Mouse (Mus musculus) lung, adult 2 months (tissue): ENCODE results near the gene Zfp605. TPM values are rescaled to one million over a fixed set of nuclear protein-coding genes. Genes with fewer than 3 reads are reported as not detected.
A peak's percentile ranks its signal among the peaks of the same experiment; 100 is the strongest.
"Not testable (repeated sequence)": the region's sequence is repeated elsewhere in the genome, so short reads cannot be mapped to it uniquely, and the experiment has no call there.

Experiments
- DNase-seq: peaks from one replicate; pipeline ENCODE4 v3.0.0; 2022
- H3K4me1 ChIP-seq: fragments of 200-500 bp; 2 replicates; pipeline ENCODE4 v1.6.1; 2011; ENCODE audit warnings: low read length; ENCODE audit not compliant: control insufficient read depth, insufficient read depth
- H3K4me3 ChIP-seq: fragments of 200-500 bp; replicated peaks from 2 replicates; pipeline ENCODE3; 2011; ENCODE audit warnings: low read depth, mild to moderate bottlenecking, control low read depth, low read length; ENCODE audit errors: extremely low read depth
- CTCF ChIP-seq: fragments of 200-500 bp; IDR thresholded peaks from 2 replicates; pipeline ENCODE4 v1.5.1; 2011; ENCODE audit warnings: mild to moderate bottlenecking, low read length, control low read depth; ENCODE audit not compliant: insufficient read depth
- POLR2A ChIP-seq: fragments of 200-500 bp; IDR thresholded peaks from 2 replicates; pipeline ENCODE4 v1.6.1; 2011; ENCODE audit warnings: low read depth, mild to moderate bottlenecking, control low read depth, low read length, borderline replicate concordance; ENCODE audit errors: extremely low read depth
- WGBS: fragments of 180-500 bp; shearing (Covaris S2); methylation state at CpG from one replicate; pipeline ENCODE4 v1.1.7; 2018; 5-methylcytosine and 5-hydroxymethylcytosine counted together
- polyA plus RNA-seq: library from polyadenylated mRNA; depleted of rRNA; stranded (reverse); fragments of >200 nt; gene quantifications from 2 replicates; pipeline ENCODE4 v1.2.3, GENCODE M21; 2012

Zfp605 gene
- polyA plus RNA-seq, 1 experiment: 0.56 TPM

- no peak for TF ChIP-seq POLR2A
- no peak for TF ChIP-seq CTCF
- Histone ChIP-seq H3K4me3 (peak overlapping the region; percentile 93), H3K4me1 (peaks cover 5% of the 10 kb centered on the region)
- no peak for DNase-seq
- WGBS: 21% methylated on average over 39 of the region's 41 CpGs
Measured at GRCm38 (mm10) chr5:110106901-110107564, 2.9 kb upstream of the Zfp605 start.

- peak; percentile 89 for DNase-seq
- Histone ChIP-seq H3K4me1 (peaks cover 3% of the 10 kb centered on the region; the same call in 1 of the 2 replicates), H3K4me3 (peak within 1 kb of the TSS; percentile 93)
- no peak for TF ChIP-seq CTCF
- TF ChIP-seq POLR2A: peak; percentile 78; the same call in 1 of the 2 replicates
- WGBS: under 1% methylated on average over 71 of the region's 71 CpGs
Measured at GRCm38 (mm10) chr5:110107581-110108304, 2.1 kb upstream of the Zfp605 start, which contains the start of gene Gtpbp6. Gtpbp6 (minus strand) TSS chr5:110108197.

GRCm38 (mm10) chr5:110108305-110108628 lies 1.6 kb upstream of the Zfp605 start:
- TF ChIP-seq CTCF (0 out of 2 replicates have a peak, but pooled peaks have one; percentile 5), POLR2A (no peak)
- DNase-seq: no peak
- 0% methylated on average over 7 of the region's 7 CpGs for WGBS
- peak overlapping the region; percentile 93 for H3K4me3 ChIP-seq
- H3K4me1 ChIP-seq: peaks cover 3% of the 10 kb centered on the region; the same call in 1 of the 2 replicates

- not testable (repeated sequence) for H3K4me1 ChIP-seq, DNase-seq, H3K4me3 ChIP-seq
- 86% methylated on average over 3 of the region's 3 CpGs for WGBS
Measured at GRCm38 (mm10) chr5:110122380-110122779, 12.5 kb downstream of the Zfp605 start.

GRCm38 (mm10) chr5:110135293-110136086 lies 25.6 kb downstream of the Zfp605 start, which contains the start of gene Chfr:
Chfr (plus strand) TSS chr5:110135842.
- TF ChIP-seq CTCF (no peak), POLR2A (peak; percentile 69; the same call in 1 of the 2 replicates)
- WGBS: 3% methylated on average over 46 of the region's 46 CpGs
- Histone ChIP-seq H3K4me3 (peak within 1 kb of the TSS; percentile 85), H3K4me1 (no peaks in the 10 kb centered on the region; the same call in 1 of the 2 replicates)
- peak; percentile 99 for DNase-seq

GRCm38 (mm10) chr5:110136087-110136464 lies 26.2 kb downstream of the Zfp605 start:
- TF ChIP-seq POLR2A (no peak), CTCF (no peak)
- Histone ChIP-seq H3K4me3 (peak overlapping the region; percentile 85), H3K4me1 (no peaks in the 10 kb centered on the region; the same call in 1 of the 2 replicates)
- DNase-seq: no peak
- 2% methylated on average over 18 of the region's 18 CpGs for WGBS

- H3K4me3 ChIP-seq: no peak overlapping the region
- no peak for TF ChIP-seq POLR2A
- TF ChIP-seq CTCF: no peak
- WGBS: 97% methylated on average over 3 of the region's 3 CpGs
- H3K4me1 ChIP-seq: peaks cover 2% of the 10 kb centered on the region; the same call in 1 of the 2 replicates
- DNase-seq: no peak
Measured at GRCm38 (mm10) chr5:110137816-110138215, 27.9 kb downstream of the Zfp605 start.

- Histone ChIP-seq H3K4me1 (peaks cover 3% of the 10 kb centered on the region; the same call in 1 of the 2 replicates), H3K4me3 (no peak overlapping the region)
- WGBS: 90% methylated on average over 3 of the region's 3 CpGs
- no peak for DNase-seq
- TF ChIP-seq POLR2A: no peak
- no peak for TF ChIP-seq CTCF
Measured at GRCm38 (mm10) chr5:110139325-110139724, 29.4 kb downstream of the Zfp605 start.

GRCm38 (mm10) chr5:110140424-110140823 lies 30.5 kb downstream of the Zfp605 start:
- no peak for DNase-seq
- Histone ChIP-seq H3K4me1 (peaks cover 3% of the 10 kb centered on the region; the same call in 1 of the 2 replicates), H3K4me3 (no peak overlapping the region)
- TF ChIP-seq CTCF (no peak), POLR2A (no peak)
- 89% methylated on average over 7 of the region's 7 CpGs for WGBS

- 59% methylated on average over 2 of the region's 2 CpGs for WGBS
- DNase-seq: no peak
- no peak for TF ChIP-seq POLR2A
- Histone ChIP-seq H3K4me1 (peaks cover 3% of the 10 kb centered on the region; the same call in 1 of the 2 replicates), H3K4me3 (no peak overlapping the region)
Measured at GRCm38 (mm10) chr5:110142309-110142708, 32.4 kb downstream of the Zfp605 start.
